Comparison of ENCODE assay signal across 14 mouse cellular contexts in genomic region chr10:20838685-20839425, GRCm38 (mm10).
DNase-seq lines count a peak whose midpoint lies in the region; ATAC-seq and TF ChIP-seq lines count a peak whose summit lies in the region.
"Had no signal": no experiment of that assay in that cellular context is flagged by ENCODE, and none has a peak within 500 bp of the region (broad histone marks: within the 10 kb centered on the region; RNA-seq: fewer than 3 reads in every experiment).

No protein-coding gene starts in this region.

- 58% methylated on average over 8 of the region's 8 CpGs for WGBS in heart, embryonic 13.5 days
- 39% methylated on average over 8 of the region's 8 CpGs for WGBS in heart, adult 2 months
- 38% methylated on average over 8 of the region's 8 CpGs for WGBS in embryonic facial prominence, embryonic 14.5 days
- 37% methylated on average over 8 of the region's 8 CpGs for WGBS in kidney, embryonic 15.5 days
- WGBS in limb, embryonic 14.5 days, result 52% methylated on average over 8 of the region's 8 CpGs
- WGBS in forebrain, postnatal 0 days, result 76% methylated on average over 8 of the region's 8 CpGs

- H3K4me2 ChIP-seq in heart, embryonic 13.5 days, result no peak overlapping the region
- no peak overlapping the region for H3K4me2 ChIP-seq in embryonic facial prominence, embryonic 14.5 days (ENCODE audit: low read depth, low read length)
- no peak overlapping the region for H3K4me2 ChIP-seq in kidney, embryonic 15.5 days
- no peak overlapping the region for H3K4me2 ChIP-seq in limb, embryonic 14.5 days (replicated peaks; ENCODE audit: low read depth, low read length, severe bottlenecking)
- no peak overlapping the region for H3K4me2 ChIP-seq in forebrain, postnatal 0 days (ENCODE audit: low read depth)
- H3K4me2 ChIP-seq: hindbrain, embryonic 12.5 days; midbrain, embryonic 15.5 days had no signal

- H3K9me3 ChIP-seq in heart, embryonic 13.5 days, result no peaks in the 10 kb centered on the region
- no peaks in the 10 kb centered on the region for H3K9me3 ChIP-seq in embryonic facial prominence, embryonic 14.5 days (ENCODE audit: control insufficient read depth, low read length)
- H3K9me3 ChIP-seq in kidney, embryonic 15.5 days (replicated peaks), result no peaks in the 10 kb centered on the region
- H3K9me3 ChIP-seq in limb, embryonic 14.5 days (ENCODE audit: control insufficient read depth, low read length), result no peaks in the 10 kb centered on the region
- H3K9me3 ChIP-seq in forebrain, postnatal 0 days (ENCODE audit: low read length), result no peaks in the 10 kb centered on the region
- H3K9me3 ChIP-seq: hindbrain, embryonic 12.5 days; midbrain, embryonic 15.5 days had no signal

- no peak for DNase-seq in heart, adult 2 months
- peak; percentile 84 for DNase-seq in embryonic facial prominence, embryonic 14.5 days (ENCODE audit: low spot score)
- DNase-seq in limb, embryonic 14.5 days (ENCODE audit: low spot score), result peak; percentile 49
- no peak for DNase-seq in heart, adult 8-10 months (ENCODE audit: low spot score)
- DNase-seq in forebrain, postnatal 0 days, result no peak
- DNase-seq in urinary bladder, postnatal 14 days (ENCODE audit: low spot score), result no peak
- DNase-seq: gastrocnemius, postnatal 14 days; layer of hippocampus, postnatal 36 days; lung, adult 2 months; right cerebral cortex, postnatal 14 days had no signal

- 0 out of 2 replicates have a peak overlapping the region, but pooled peaks have one; percentile 12 for H3K27ac ChIP-seq in heart, embryonic 13.5 days (replicated peaks)
- H3K27ac ChIP-seq in heart, adult 2 months, result no peak overlapping the region
- peak overlapping the region; percentile 78 for H3K27ac ChIP-seq in embryonic facial prominence, embryonic 14.5 days (replicated peaks; ENCODE audit: low read depth, low read length)
- peak overlapping the region; percentile 32 for H3K27ac ChIP-seq in kidney, embryonic 15.5 days
- peak overlapping the region; percentile 61 for H3K27ac ChIP-seq in limb, embryonic 14.5 days (replicated peaks; ENCODE audit: low read depth, low read length)
- no peak overlapping the region for H3K27ac ChIP-seq in forebrain, postnatal 0 days (ENCODE audit: low read depth, low read length)
- H3K27ac ChIP-seq: hindbrain, embryonic 12.5 days; midbrain, embryonic 15.5 days had no signal

- H3K27me3 ChIP-seq in heart, embryonic 13.5 days (replicated peaks), result no peaks in the 10 kb centered on the region
- no peaks in the 10 kb centered on the region for H3K27me3 ChIP-seq in heart, adult 2 months (ENCODE audit: control insufficient read depth, insufficient read depth, low read length)
- no peaks in the 10 kb centered on the region for H3K27me3 ChIP-seq in embryonic facial prominence, embryonic 14.5 days (replicated peaks; ENCODE audit: control insufficient read depth, insufficient read depth, low read length)
- no peaks in the 10 kb centered on the region for H3K27me3 ChIP-seq in kidney, embryonic 15.5 days
- no peaks in the 10 kb centered on the region for H3K27me3 ChIP-seq in limb, embryonic 14.5 days (ENCODE audit: control insufficient read depth, insufficient read depth, low read length)
- no peaks in the 10 kb centered on the region for H3K27me3 ChIP-seq in forebrain, postnatal 0 days (ENCODE audit: insufficient read depth, low read length)
- H3K27me3 ChIP-seq: hindbrain, embryonic 12.5 days; midbrain, embryonic 15.5 days had no signal

- H3K36me3 ChIP-seq in heart, embryonic 13.5 days, result no peaks in the 10 kb centered on the region
- no peaks in the 10 kb centered on the region for H3K36me3 ChIP-seq in heart, adult 2 months (ENCODE audit: control insufficient read depth, insufficient read depth, low read length)
- H3K36me3 ChIP-seq in embryonic facial prominence, embryonic 14.5 days (ENCODE audit: control insufficient read depth, insufficient read depth, low read length), result no peaks in the 10 kb centered on the region
- no peaks in the 10 kb centered on the region for H3K36me3 ChIP-seq in kidney, embryonic 15.5 days
- H3K36me3 ChIP-seq in limb, embryonic 14.5 days (ENCODE audit: control insufficient read depth, insufficient read depth, low read length), result no peaks in the 10 kb centered on the region
- no peaks in the 10 kb centered on the region for H3K36me3 ChIP-seq in forebrain, postnatal 0 days (ENCODE audit: insufficient read depth)
- H3K36me3 ChIP-seq: hindbrain, embryonic 12.5 days; midbrain, embryonic 15.5 days had no signal

- H3K79me2 ChIP-seq in heart, adult 2 months (replicated peaks; ENCODE audit: control insufficient read depth, insufficient read depth, low read length), result no peaks in the 10 kb centered on the region

- H3K9ac ChIP-seq in heart, embryonic 13.5 days, result no peak overlapping the region
- H3K9ac ChIP-seq in heart, adult 2 months (ENCODE audit: low read depth, low read length), result no peak overlapping the region
- no peak overlapping the region for H3K9ac ChIP-seq in embryonic facial prominence, embryonic 14.5 days (ENCODE audit: low read depth, low read length)
- no peak overlapping the region for H3K9ac ChIP-seq in kidney, embryonic 15.5 days
- no peak overlapping the region for H3K9ac ChIP-seq in limb, embryonic 14.5 days (ENCODE audit: low read depth, low read length, severe bottlenecking)
- H3K9ac ChIP-seq in forebrain, postnatal 0 days, result no peak overlapping the region
- H3K9ac ChIP-seq: hindbrain, embryonic 12.5 days; midbrain, embryonic 15.5 days had no signal

- no peak for TF ChIP-seq EP300 in heart, adult 2 months (IDR thresholded peaks at IDR 0.05; ENCODE audit: insufficient read depth, low read depth, low read length)

- no peak for TF ChIP-seq CTCF in heart, adult 2 months (IDR thresholded peaks at IDR 0.05)
- TF ChIP-seq CTCF in forebrain, postnatal 0 days (IDR thresholded peaks at IDR 0.05; ENCODE audit: low read depth), result no peak

- no peak for TF ChIP-seq POLR2A in heart, adult 2 months (IDR thresholded peaks at IDR 0.05; ENCODE audit: insufficient read depth, low read depth, low read length)
- TF ChIP-seq POLR2A in limb, embryonic 14.5 days (IDR thresholded peaks at IDR 0.05; ENCODE audit: borderline replicate concordance, extremely low read depth, insufficient read depth, insufficient read length), result no peak

- H3K4me1 ChIP-seq in heart, embryonic 13.5 days, result peaks cover 24% of the 10 kb centered on the region
- H3K4me1 ChIP-seq in heart, adult 2 months (ENCODE audit: control insufficient read depth, insufficient read depth, low read length), result peaks cover 1% of the 10 kb centered on the region
- peaks cover 28% of the 10 kb centered on the region for H3K4me1 ChIP-seq in embryonic facial prominence, embryonic 14.5 days (ENCODE audit: control insufficient read depth, insufficient read depth, low read length)
- peaks cover 23% of the 10 kb centered on the region for H3K4me1 ChIP-seq in kidney, embryonic 15.5 days
- peaks cover 16% of the 10 kb centered on the region for H3K4me1 ChIP-seq in limb, embryonic 14.5 days (ENCODE audit: control insufficient read depth, insufficient read depth, low read length)
- H3K4me1 ChIP-seq in forebrain, postnatal 0 days (ENCODE audit: insufficient read depth), result no peaks in the 10 kb centered on the region

- H3K4me3 ChIP-seq in heart, embryonic 13.5 days, result no peak overlapping the region
- H3K4me3 ChIP-seq in heart, adult 2 months, result no peak overlapping the region
- no peak overlapping the region for H3K4me3 ChIP-seq in embryonic facial prominence, embryonic 14.5 days (ENCODE audit: low read depth, low read length)
- no peak overlapping the region for H3K4me3 ChIP-seq in kidney, embryonic 15.5 days (replicated peaks)
- no peak overlapping the region for H3K4me3 ChIP-seq in limb, embryonic 14.5 days (replicated peaks; ENCODE audit: low read length)
- H3K4me3 ChIP-seq in forebrain, postnatal 0 days (ENCODE audit: low read depth, low read length), result no peak overlapping the region
- H3K4me3 ChIP-seq: hindbrain, embryonic 12.5 days; midbrain, embryonic 15.5 days had no signal

- intact Hi-C loops in heart, adult 2 months (cut with DNase I), result no loop called here

- no peak for ATAC-seq in heart, embryonic 13.5 days (ENCODE audit: extremely low read depth, insufficient number of reproducible peaks, low FRiP score, low TSS enrichment)
- peak; percentile 86 for ATAC-seq in embryonic facial prominence, embryonic 14.5 days (ENCODE audit: low read depth)
- ATAC-seq in kidney, embryonic 15.5 days (replicated peaks; ENCODE audit: low FRiP score), result no peak
- ATAC-seq in limb, embryonic 14.5 days (ENCODE audit: low FRiP score, low read depth), result peak; percentile 57; the same call in 1 of the 2 replicates
- ATAC-seq in forebrain, postnatal 0 days, result no peak
- ATAC-seq: midbrain, embryonic 15.5 days had no signal

Comparison
In these comparisons a context has a peak if more than half of its experiments do, and no peak if none do; other contexts are left out.
1. H3K27ac ChIP-seq: peak in heart, embryonic 13.5 days (single experiment), embryonic facial prominence, embryonic 14.5 days (single experiment), kidney, embryonic 15.5 days (single experiment) and limb, embryonic 14.5 days (single experiment); none in heart, adult 2 months (single experiment) and forebrain, postnatal 0 days (single experiment).
2. ATAC-seq: peak in embryonic facial prominence, embryonic 14.5 days (single experiment) and limb, embryonic 14.5 days (single experiment); none in heart, embryonic 13.5 days (single experiment), kidney, embryonic 15.5 days (single experiment) and forebrain, postnatal 0 days (single experiment).
3. DNase-seq: peak in embryonic facial prominence, embryonic 14.5 days (single experiment) and limb, embryonic 14.5 days (single experiment); none in heart, adult 2 months (0 of 2), heart, adult 8-10 months (single experiment), forebrain, postnatal 0 days (single experiment) and urinary bladder, postnatal 14 days (single experiment).